Mouse (Mus musculus) cerebellum, adult 2 months (tissue): Measurements from ENCODE around the gene Atxn1.

Experiments
- CTCF ChIP-seq: fragments of 200-500 bp; IDR thresholded peaks from 2 replicates; pipeline ENCODE4 v1.5.1; 2011; ENCODE audit warnings: low read depth, mild to moderate bottlenecking, control low read depth, low read length, moderate library complexity, borderline replicate concordance; ENCODE audit not compliant: insufficient read depth
- POLR2A ChIP-seq: fragments of 200-500 bp; IDR thresholded peaks from 2 replicates; pipeline ENCODE4 v1.6.1; 2011; ENCODE audit warnings: low read length, control low read depth, borderline replicate concordance; ENCODE audit not compliant: insufficient read depth

GRCm38 (mm10) chr13:45751231-45751630, 213.6 kb downstream of the Atxn1 start:
- no peak for TF ChIP-seq POLR2A
- no peak for TF ChIP-seq CTCF
